ENCODE assay signal across 24 mouse cellular contexts in the genomic region with DNA sequence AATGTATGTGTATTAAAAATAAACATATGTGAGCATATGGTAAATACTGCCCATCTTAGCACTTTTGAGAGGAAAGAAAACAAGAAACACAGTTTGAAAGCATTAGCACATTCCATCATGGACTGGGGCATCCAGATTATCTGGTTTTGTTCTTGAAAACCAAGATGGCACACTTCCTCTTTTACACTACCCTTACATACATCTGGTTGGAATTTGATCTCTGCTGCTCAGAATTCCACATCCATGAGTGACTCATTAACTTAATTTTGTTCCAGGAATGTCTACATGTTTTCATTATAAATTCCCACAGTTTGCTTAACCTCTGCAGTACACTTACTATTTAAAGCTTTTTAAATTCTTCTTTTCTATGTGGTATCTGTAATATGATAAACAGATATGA.
DNase-seq lines count a peak whose midpoint lies in the region; ATAC-seq and TF ChIP-seq lines count a peak whose summit lies in the region.
"Had no signal": no experiment of that assay in that cellular context is flagged by ENCODE, and none has a peak within 500 bp of the region (broad histone marks: within the 10 kb centered on the region; RNA-seq: fewer than 3 reads in every experiment).

No protein-coding gene starts in this region.

- TF ChIP-seq POLR2A in kidney, adult 2 months (IDR thresholded peaks at IDR 0.05; ENCODE audit: low read depth, low read length): no peak
- TF ChIP-seq POLR2A in MEL (IDR thresholded peaks at IDR 0.05; ENCODE audit: control insufficient read depth in 1 of 2, insufficient read depth in 1 of 2, low read depth in 1 of 2, low read length in 2 of 2, poor library complexity in 1 of 2): no peak

- H3K9me3 ChIP-seq in kidney, embryonic 16.5 days (ENCODE audit: low read length): no peaks in the 10 kb centered on the region
- no peaks in the 10 kb centered on the region for H3K9me3 ChIP-seq in MEL (replicated peaks; ENCODE audit: insufficient read depth, low read length)
- no peaks in the 10 kb centered on the region for H3K9me3 ChIP-seq in embryonic facial prominence, embryonic 14.5 days (ENCODE audit: control insufficient read depth, low read length)
- H3K9me3 ChIP-seq: embryonic facial prominence, embryonic 15.5 days; forebrain, embryonic 12.5 days; forebrain, embryonic 15.5 days; hindbrain, embryonic 12.5 days; hindbrain, embryonic 15.5 days; intestine, embryonic 15.5 days had no signal

- H3K27ac ChIP-seq in kidney, adult 2 months (ENCODE audit: insufficient read depth, low read depth, low read length): no peak overlapping the region
- no peak overlapping the region for H3K27ac ChIP-seq in kidney, embryonic 16.5 days (ENCODE audit: low read length)
- H3K27ac ChIP-seq in MEL (ENCODE audit: control insufficient read depth, low read depth, low read length): no peak overlapping the region
- H3K27ac ChIP-seq in embryonic facial prominence, embryonic 14.5 days (replicated peaks; ENCODE audit: low read depth, low read length): no peak overlapping the region
- H3K27ac ChIP-seq: embryonic facial prominence, embryonic 15.5 days; forebrain, embryonic 12.5 days; forebrain, embryonic 15.5 days; hindbrain, embryonic 12.5 days; hindbrain, embryonic 15.5 days; intestine, embryonic 15.5 days had no signal

- H3K4me3 ChIP-seq in kidney, adult 2 months (ENCODE audit: insufficient read depth, low read depth, low read length): no peak overlapping the region
- H3K4me3 ChIP-seq in kidney, embryonic 16.5 days (ENCODE audit: low read length): no peak overlapping the region
- no peak overlapping the region for H3K4me3 ChIP-seq in MEL (ENCODE audit: control insufficient read depth in 1 of 2, insufficient read depth in 1 of 2, low read depth in 2 of 2, low read length in 2 of 2)
- no peak overlapping the region for H3K4me3 ChIP-seq in embryonic facial prominence, embryonic 14.5 days (ENCODE audit: low read depth, low read length)
- H3K4me3 ChIP-seq: embryonic facial prominence, embryonic 15.5 days; erythroblast, embryonic 14.5 days; forebrain, embryonic 12.5 days; forebrain, embryonic 15.5 days; hindbrain, embryonic 12.5 days; hindbrain, embryonic 15.5 days; intestine, embryonic 15.5 days had no signal

- no peaks in the 10 kb centered on the region for H3K36me3 ChIP-seq in kidney, adult 2 months (ENCODE audit: control insufficient read depth, insufficient read depth, low read length)
- H3K36me3 ChIP-seq in kidney, embryonic 16.5 days (ENCODE audit: insufficient read depth, low read length): no peaks in the 10 kb centered on the region
- no peaks in the 10 kb centered on the region for H3K36me3 ChIP-seq in MEL (ENCODE audit: control insufficient read depth in 1 of 2, insufficient read depth in 2 of 2, low read length in 2 of 2)
- no peaks in the 10 kb centered on the region for H3K36me3 ChIP-seq in embryonic facial prominence, embryonic 14.5 days (ENCODE audit: control insufficient read depth, insufficient read depth, low read length)
- H3K36me3 ChIP-seq: embryonic facial prominence, embryonic 15.5 days; forebrain, embryonic 12.5 days; forebrain, embryonic 15.5 days; hindbrain, embryonic 12.5 days; hindbrain, embryonic 15.5 days; intestine, embryonic 15.5 days had no signal

- H3K9ac ChIP-seq in kidney, embryonic 16.5 days (replicated peaks; ENCODE audit: low read length): no peak overlapping the region
- no peak overlapping the region for H3K9ac ChIP-seq in MEL (ENCODE audit: control insufficient read depth, low read depth, low read length, poor library complexity, severe bottlenecking)
- H3K9ac ChIP-seq in embryonic facial prominence, embryonic 14.5 days (ENCODE audit: low read depth, low read length): no peak overlapping the region
- H3K9ac ChIP-seq: embryonic facial prominence, embryonic 15.5 days; forebrain, embryonic 12.5 days; forebrain, embryonic 15.5 days; hindbrain, embryonic 12.5 days; hindbrain, embryonic 15.5 days; intestine, embryonic 15.5 days had no signal

- H3K4me2 ChIP-seq in kidney, embryonic 16.5 days (replicated peaks; ENCODE audit: low read depth, low read length): no peak overlapping the region
- no peak overlapping the region for H3K4me2 ChIP-seq in embryonic facial prominence, embryonic 14.5 days (ENCODE audit: low read depth, low read length)
- H3K4me2 ChIP-seq: embryonic facial prominence, embryonic 15.5 days; forebrain, embryonic 12.5 days; forebrain, embryonic 15.5 days; heart, embryonic 11.5 days; hindbrain, embryonic 12.5 days; hindbrain, embryonic 15.5 days; intestine, embryonic 15.5 days had no signal

- ATAC-seq in kidney, embryonic 16.5 days (ENCODE audit: low FRiP score, low TSS enrichment): peak; percentile 51; the same call in 1 of the 2 replicates
- ATAC-seq in embryonic facial prominence, embryonic 14.5 days (ENCODE audit: low read depth): no peak
- ATAC-seq: CD4-positive, CD25-positive, alpha-beta regulatory T cell, adult 4 months; forebrain, embryonic 15.5 days; intestine, embryonic 15.5 days had no signal

- H3K4me1 ChIP-seq in kidney, adult 2 months (ENCODE audit: control insufficient read depth, insufficient read depth, low read length): no peaks in the 10 kb centered on the region
- H3K4me1 ChIP-seq in kidney, embryonic 16.5 days (ENCODE audit: insufficient read depth, low read length): no peaks in the 10 kb centered on the region
- H3K4me1 ChIP-seq in MEL (ENCODE audit: control insufficient read depth in 1 of 2, insufficient read depth in 2 of 2, low read length in 2 of 2): no peaks in the 10 kb centered on the region
- H3K4me1 ChIP-seq in embryonic facial prominence, embryonic 14.5 days (ENCODE audit: control insufficient read depth, insufficient read depth, low read length): no peaks in the 10 kb centered on the region
- H3K4me1 ChIP-seq: embryonic facial prominence, embryonic 15.5 days; forebrain, embryonic 12.5 days; forebrain, embryonic 15.5 days; hindbrain, embryonic 12.5 days; hindbrain, embryonic 15.5 days; intestine, embryonic 15.5 days had no signal

- no peak for TF ChIP-seq EP300 in MEL (IDR thresholded peaks at IDR 0.05; ENCODE audit: low read depth in 1 of 2, low read length in 2 of 2)

- intact Hi-C loops in gastrocnemius, postnatal 36 days (cut with DNase I): no loop called here

- no peak for TF ChIP-seq CTCF in kidney, adult 2 months (conservative IDR thresholded peaks at IDR 0.05; ENCODE audit: insufficient read depth, insufficient read length, low read depth, low read length)
- TF ChIP-seq CTCF in MEL (IDR thresholded peaks at IDR 0.05 in 2 of 3, conservative IDR thresholded peaks at IDR 0.05 in 1 of 3; ENCODE audit: control insufficient read depth in 1 of 3, insufficient read depth in 1 of 3, low read depth in 2 of 3, low read length in 3 of 3, poor library complexity in 1 of 3, severe bottlenecking in 1 of 3): no peak

- no peak for TF ChIP-seq RAD21 in MEL (IDR thresholded peaks at IDR 0.05; ENCODE audit: low read depth, low read length)

- no peaks in the 10 kb centered on the region for H3K79me2 ChIP-seq in MEL (ENCODE audit: control insufficient read depth, insufficient read depth, low read length, poor library complexity)

- DNase-seq in kidney, adult 2 months: peak; percentile 37
- DNase-seq in kidney, postnatal 4 days: no peak
- no peak for DNase-seq in kidney, postnatal 25 days
- DNase-seq in MEL (ENCODE audit: low read depth, low spot score): peak; percentile 1
- DNase-seq in embryonic facial prominence, embryonic 14.5 days (ENCODE audit: low spot score): peak; percentile 59
- no peak for DNase-seq in gastrocnemius, postnatal 36 days
- no peak for DNase-seq in thymus, postnatal 14 days
- DNase-seq: adrenal gland, adult 2 months; adrenal gland, postnatal 14 days; cerebellum, adult 11 months; cerebellum, adult 2 months; cerebellum, adult 9-11 months; cerebellum, postnatal 25 days; heart, adult 11 months had no signal

- no peaks in the 10 kb centered on the region for H3K27me3 ChIP-seq in kidney, adult 2 months (replicated peaks; ENCODE audit: control insufficient read depth, insufficient read depth, low read length)
- H3K27me3 ChIP-seq in kidney, embryonic 16.5 days (ENCODE audit: insufficient read depth, low read length): no peaks in the 10 kb centered on the region
- peaks cover 4 to 7% of the 10 kb centered on the region in 2 experiments for H3K27me3 ChIP-seq in MEL (ENCODE audit: control insufficient read depth in 1 of 2, insufficient read depth in 2 of 2, low read length in 2 of 2)
- no peaks in the 10 kb centered on the region for H3K27me3 ChIP-seq in embryonic facial prominence, embryonic 14.5 days (replicated peaks; ENCODE audit: control insufficient read depth, insufficient read depth, low read length)
- H3K27me3 ChIP-seq: embryonic facial prominence, embryonic 15.5 days; forebrain, embryonic 12.5 days; forebrain, embryonic 15.5 days; hindbrain, embryonic 12.5 days; hindbrain, embryonic 15.5 days; intestine, embryonic 15.5 days had no signal

TF ChIP-seq in MEL, 35 proteins besides CTCF, POLR2A, EP300 and RAD21:
- TF ChIP-seq SIN3A (IDR thresholded peaks at IDR 0.05; ENCODE audit: low read length): no peak
- TF ChIP-seq USF1 (IDR thresholded peaks at IDR 0.05; ENCODE audit: low read depth, low read length): no peak
- TF ChIP-seq SMC3 (IDR thresholded peaks at IDR 0.05; ENCODE audit: low read depth, low read length): no peak
- TF ChIP-seq ZC3H11A (IDR thresholded peaks at IDR 0.05; ENCODE audit: low read depth, low read length): no peak
- no peak for TF ChIP-seq GABPA (IDR thresholded peaks at IDR 0.05; ENCODE audit: low read depth, low read length)
- TF ChIP-seq CHD2 (IDR thresholded peaks at IDR 0.05; ENCODE audit: low read length): no peak
- TF ChIP-seq MYB (IDR thresholded peaks at IDR 0.05; ENCODE audit: low read depth, low read length): no peak

Comparison
In these comparisons a context has a peak if more than half of its experiments do, and no peak if none do; other contexts are left out.
1. DNase-seq: peak in kidney, adult 2 months (single experiment), MEL (single experiment) and embryonic facial prominence, embryonic 14.5 days (single experiment); none in kidney, postnatal 4 days (0 of 2), kidney, postnatal 25 days (0 of 2), gastrocnemius, postnatal 36 days (0 of 2) and thymus, postnatal 14 days (single experiment).